Mouse (Mus musculus) limb, embryonic 14.5 days (tissue): ENCODE measurements around the gene Vps26a. TPM values are rescaled to one million over a fixed set of nuclear protein-coding genes. Genes with fewer than 3 reads are reported as not detected.
A peak's percentile ranks its signal among the peaks of the same experiment; 100 is the strongest.

ENCODE experiments used
- ATAC-seq: fragments of 200-750 bp; cut with Nextera tagmentation; 2 replicates; pipeline ENCODE4 v1.8.0; 2017; ENCODE audit warnings: low read depth, moderate number of reproducible peaks, moderate TSS enrichment; ENCODE audit not compliant: low FRiP score
- DNase-seq: peaks from one replicate; pipeline ENCODE4 v3.0.0-alpha.2; 2015; ENCODE audit warnings: low spot score
- H3K27ac ChIP-seq: fragments of 300-500 bp; sonication (generic); replicated peaks from 2 replicates; pipeline ENCODE4 v1.5.1; 2014; ENCODE audit warnings: low read depth, mild to moderate bottlenecking, low read length, moderate library complexity, mixed read lengths
- H3K27me3 ChIP-seq: fragments of 300-500 bp; sonication (generic); 2 replicates; pipeline ENCODE4 v1.6.1; 2014; ENCODE audit warnings: low read length, mixed read lengths; ENCODE audit not compliant: control insufficient read depth, insufficient read depth
- H3K36me3 ChIP-seq: fragments of 300-500 bp; sonication (generic); 2 replicates; pipeline ENCODE4 v1.6.1; 2014; ENCODE audit warnings: mild to moderate bottlenecking, low read length, moderate library complexity, mixed read lengths; ENCODE audit not compliant: control insufficient read depth, insufficient read depth
- H3K4me1 ChIP-seq: fragments of 300-500 bp; sonication (generic); 2 replicates; pipeline ENCODE4 v1.6.1; 2014; ENCODE audit warnings: antibody characterized with exemption, low read length, mixed read lengths; ENCODE audit not compliant: control insufficient read depth, insufficient read depth
- H3K4me2 ChIP-seq: fragments of 300-500 bp; sonication (generic); replicated peaks from 2 replicates; pipeline ENCODE4 v1.6.1; 2014; ENCODE audit warnings: low read depth, mild to moderate bottlenecking, low read length, moderate library complexity; ENCODE audit not compliant: severe bottlenecking
- H3K4me3 ChIP-seq: fragments of 300-500 bp; sonication (generic); replicated peaks from 2 replicates; pipeline ENCODE4 v1.5.1; 2014; ENCODE audit warnings: low read length
- H3K9ac ChIP-seq: fragments of 300-500 bp; sonication (generic); 2 replicates; pipeline ENCODE4 v1.6.1; 2014; ENCODE audit warnings: mild to moderate bottlenecking, low read depth, low read length, moderate library complexity; ENCODE audit not compliant: severe bottlenecking
- H3K9me3 ChIP-seq: fragments of 300-500 bp; sonication (generic); 2 replicates; pipeline ENCODE4 v1.6.1; 2016; ENCODE audit warnings: low read length; ENCODE audit not compliant: control insufficient read depth
- POLR2A ChIP-seq: fragments of 200-500 bp; IDR thresholded peaks from 2 replicates; pipeline ENCODE4 v1.8.0; 2012; ENCODE audit warnings: inconsistent platforms, mild to moderate bottlenecking, moderate library complexity, borderline replicate concordance; ENCODE audit not compliant: insufficient read depth, insufficient read length; ENCODE audit errors: extremely low read depth
- WGBS: fragments of 180-500 bp; shearing (Covaris S2); extraction: QIAGEN DNeasy Blood & Tissue Kit; methylation state at CpG from one replicate; pipeline ENCODE4 v1.1.7; 2014; 5-methylcytosine and 5-hydroxymethylcytosine counted together
- polyA plus RNA-seq, 2 experiments: library from polyadenylated mRNA; depleted of rRNA in 1 of 2; stranded (reverse) in 1 of 2; unstranded in 1 of 2; fragments of >200 nt; fragmentation: Nextera tagmentation in 1 of 2; extraction: Ambion mirVana in 1 of 2; gene quantifications; 2 replicates each; pipeline versions ENCODE4 v1.2.1 to v1.2.3; 2012 to 2014

The Vps26a gene
- polyA plus RNA-seq, 2 experiments: 29.2 to 67.1 TPM

DNA sequence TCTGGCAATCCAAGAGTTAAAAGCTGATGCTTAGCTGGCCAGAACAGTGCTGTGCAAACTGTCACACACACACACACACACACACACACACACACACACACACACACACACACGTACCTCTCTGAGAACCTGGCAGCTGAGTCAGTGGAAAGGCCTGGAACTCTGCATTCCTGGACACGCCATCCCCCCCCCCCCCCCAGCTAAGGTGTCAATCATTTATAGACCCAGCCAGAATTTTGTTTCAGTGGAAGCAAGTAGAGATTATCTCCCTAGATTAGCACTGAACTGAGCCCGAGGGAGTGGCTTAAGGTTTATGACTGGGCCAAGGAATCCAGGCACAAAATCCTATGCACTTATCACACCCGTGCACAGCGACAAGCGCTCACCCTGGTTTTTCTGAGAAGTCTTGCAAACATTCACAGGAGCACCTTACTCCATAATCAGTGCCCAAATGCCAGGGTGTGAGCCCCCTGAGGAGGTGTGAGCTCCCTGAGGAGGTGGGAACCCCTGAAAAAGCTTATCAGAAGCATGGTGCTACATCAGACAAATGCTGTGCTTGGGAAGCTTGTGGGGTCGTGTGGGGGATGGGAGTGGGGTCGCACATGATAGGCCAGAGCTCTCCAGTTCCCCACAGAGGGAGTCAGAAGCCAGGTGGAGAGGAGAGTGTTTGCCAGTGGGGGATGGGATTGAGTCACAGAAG lies 73.5 kb downstream of the Vps26a start:
- Histone ChIP-seq H3K36me3 (no peaks in the 10 kb centered on the region), H3K4me3 (no peak overlapping the region), H3K9ac (no peak overlapping the region), H3K27me3 (no peaks in the 10 kb centered on the region), H3K4me2 (no peak overlapping the region), H3K4me1 (0 out of 2 replicates have a peak, but pooled peaks cover 4% of the 10 kb centered on the region), H3K9me3 (no peaks in the 10 kb centered on the region), H3K27ac (no peak overlapping the region)
- no peak for ATAC-seq
- DNase-seq: no peak
- WGBS: 8% methylated on average over 8 of the region's 8 CpGs
- TF ChIP-seq POLR2A: no peak

DNA sequence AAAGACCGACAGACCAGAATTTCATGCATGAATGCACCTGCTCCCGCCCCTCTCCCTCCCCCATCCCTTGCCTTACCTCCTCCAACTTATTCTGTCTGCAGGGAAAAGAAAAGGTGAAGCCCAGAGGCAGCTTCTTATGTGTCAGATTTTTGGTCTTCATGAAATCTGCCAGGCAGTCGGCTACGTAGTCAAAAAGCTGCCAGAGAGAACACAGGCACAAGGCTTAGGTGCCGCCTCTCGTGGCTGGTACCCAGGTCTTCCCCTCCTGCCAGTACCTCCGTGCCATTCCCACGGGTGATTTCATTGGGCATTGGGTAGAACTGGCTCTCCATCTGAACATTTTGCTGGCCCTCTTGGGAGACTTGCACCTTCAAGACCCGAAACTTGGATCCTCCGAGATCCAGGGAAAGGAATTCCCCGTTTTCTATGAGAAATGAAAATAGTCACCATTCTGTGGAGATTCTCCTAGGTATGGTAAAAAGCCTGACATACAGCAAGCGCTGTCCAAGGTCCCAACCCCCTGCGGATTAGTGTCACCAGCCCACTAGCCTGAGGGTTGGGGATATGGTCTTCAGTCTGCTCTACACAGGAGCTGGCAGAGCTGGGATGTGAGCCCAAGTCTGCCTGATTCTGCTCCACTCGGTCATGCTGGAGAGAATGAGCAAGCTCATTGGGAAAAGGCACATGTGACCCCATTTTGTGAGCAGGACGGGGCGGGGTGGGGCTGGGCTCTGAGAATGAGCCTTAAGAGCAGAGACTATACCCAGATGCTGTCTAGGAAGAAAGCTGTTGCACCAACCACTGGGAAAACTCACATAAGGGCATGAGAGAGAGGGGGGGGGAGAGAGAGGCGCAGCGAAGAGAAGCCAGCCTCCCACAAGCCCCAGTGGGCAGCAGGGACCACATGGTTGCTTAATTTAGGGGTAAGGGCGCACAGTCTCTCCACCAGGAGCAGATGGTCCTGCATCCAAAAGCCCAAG lies 74.9 kb downstream of the Vps26a start:
- H3K4me1 ChIP-seq: 0 out of 2 replicates have a peak, but pooled peaks cover 4% of the 10 kb centered on the region
- no peaks in the 10 kb centered on the region for H3K27me3 ChIP-seq
- H3K4me2 ChIP-seq: no peak overlapping the region
- no peaks in the 10 kb centered on the region for H3K9me3 ChIP-seq
- DNase-seq (no peak), ATAC-seq (no peak)
- no peak overlapping the region for H3K9ac ChIP-seq
- no peak overlapping the region for H3K4me3 ChIP-seq
- H3K27ac ChIP-seq: no peak overlapping the region
- H3K36me3 ChIP-seq: no peaks in the 10 kb centered on the region
- 62% methylated on average over 19 of the region's 19 CpGs for WGBS
- no peak for TF ChIP-seq POLR2A

DNA sequence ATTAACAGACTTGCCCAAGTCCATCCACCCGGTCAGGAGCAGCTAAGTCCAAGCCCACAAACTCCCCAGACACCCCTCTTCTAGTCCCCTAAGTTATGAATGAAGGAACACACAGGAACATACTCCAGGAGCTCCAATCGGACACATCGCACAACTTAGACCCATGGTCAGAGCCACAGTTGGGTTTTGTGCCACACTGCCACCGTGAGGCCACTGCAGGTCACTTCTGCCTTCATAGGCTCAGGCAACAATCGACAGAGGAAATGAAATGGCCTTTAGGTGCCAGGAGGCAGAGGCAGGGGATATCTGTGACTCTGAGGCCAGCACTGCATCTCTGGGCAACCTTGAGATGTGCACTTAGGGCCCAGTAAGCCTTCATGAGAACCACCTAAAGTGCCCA lies 75.7 kb downstream of the Vps26a start:
- H3K9ac ChIP-seq: no peak overlapping the region
- no peak for TF ChIP-seq POLR2A
- H3K27ac ChIP-seq: no peak overlapping the region
- DNase-seq (peak; percentile 52), ATAC-seq (0 out of 2 replicates have a peak, but pooled peaks have one; percentile 57)
- no peak overlapping the region for H3K4me2 ChIP-seq
- no peaks in the 10 kb centered on the region for H3K9me3 ChIP-seq
- no peak overlapping the region for H3K4me3 ChIP-seq
- no peaks in the 10 kb centered on the region for H3K36me3 ChIP-seq
- WGBS: 14% methylated on average over 5 of the region's 5 CpGs
- 0 out of 2 replicates have a peak, but pooled peaks cover 4% of the 10 kb centered on the region for H3K4me1 ChIP-seq
- H3K27me3 ChIP-seq: no peaks in the 10 kb centered on the region

Other genes starting within 250 kb of the Vps26a start
- 0.03 TPM in 1 of 2 replicates, not detected in the other for gene Tacr2, start 234.4 kb downstream of the Vps26a start, polyA plus RNA-seq (2012; rRNA removed)
- gene Tacr2, start 234.4 kb downstream of the Vps26a start, polyA plus RNA-seq (2014; fragmentation: Nextera tagmentation; extraction: Ambion mirVana): not detected in 2 replicates
- 30.7 and 32.1 TPM in 2 replicates for gene Hk1, start 106.9 kb downstream of the Vps26a start, polyA plus RNA-seq (2012; rRNA removed)
- 29.2 and 29.3 TPM in 2 replicates for gene Hk1, start 106.9 kb downstream of the Vps26a start, polyA plus RNA-seq (2014; fragmentation: Nextera tagmentation; extraction: Ambion mirVana)
- gene Hkdc1, start 64.3 kb downstream of the Vps26a start, polyA plus RNA-seq (2012; rRNA removed): 2.3 and 3.3 TPM in 2 replicates
- gene Hkdc1, start 64.3 kb downstream of the Vps26a start, polyA plus RNA-seq (2014; fragmentation: Nextera tagmentation; extraction: Ambion mirVana): 1.1 and 2.4 TPM in 2 replicates
- gene 4930507D05Rik, start 37.3 kb downstream of the Vps26a start, polyA plus RNA-seq (2012; rRNA removed): 0.33 TPM in 2 replicates
- gene 4930507D05Rik, start 37.3 kb downstream of the Vps26a start, polyA plus RNA-seq (2014; fragmentation: Nextera tagmentation; extraction: Ambion mirVana): 0.29 and 0.39 TPM in 2 replicates
- gene Supv3l1, start 37.1 kb downstream of the Vps26a start, polyA plus RNA-seq (2012; rRNA removed): 28.7 and 30.8 TPM in 2 replicates
- 24.2 and 25.5 TPM in 2 replicates for gene Supv3l1, start 37.1 kb downstream of the Vps26a start, polyA plus RNA-seq (2014; fragmentation: Nextera tagmentation; extraction: Ambion mirVana)
- gene Srgn, start 40.6 kb upstream of the Vps26a start, polyA plus RNA-seq (2012; rRNA removed): 11.2 and 14.7 TPM in 2 replicates
- 35.3 and 49.4 TPM in 2 replicates for gene Srgn, start 40.6 kb upstream of the Vps26a start, polyA plus RNA-seq (2014; fragmentation: Nextera tagmentation; extraction: Ambion mirVana)
- gene Kif1bp, start 91.7 kb upstream of the Vps26a start, polyA plus RNA-seq (2012; rRNA removed): 35.1 and 36.1 TPM in 2 replicates
- 44.6 and 46.1 TPM in 2 replicates for gene Kif1bp, start 91.7 kb upstream of the Vps26a start, polyA plus RNA-seq (2014; fragmentation: Nextera tagmentation; extraction: Ambion mirVana)
- gene Ddx21, start 115.5 kb upstream of the Vps26a start, polyA plus RNA-seq (2012; rRNA removed): 35.3 and 43.5 TPM in 2 replicates
- 26.0 and 26.8 TPM in 2 replicates for gene Ddx21, start 115.5 kb upstream of the Vps26a start, polyA plus RNA-seq (2014; fragmentation: Nextera tagmentation; extraction: Ambion mirVana)
- 83.4 and 120 TPM in 2 replicates for gene Ddx50, start 164.4 kb upstream of the Vps26a start, polyA plus RNA-seq (2012; rRNA removed)
- 165 and 176 TPM in 2 replicates for gene Ddx50, start 164.4 kb upstream of the Vps26a start, polyA plus RNA-seq (2014; fragmentation: Nextera tagmentation; extraction: Ambion mirVana)
- 0.46 and 0.65 TPM in 2 replicates for gene Stox1, start 239.3 kb upstream of the Vps26a start, polyA plus RNA-seq (2012; rRNA removed)
- 0.63 and 0.72 TPM in 2 replicates for gene Stox1, start 239.3 kb upstream of the Vps26a start, polyA plus RNA-seq (2014; fragmentation: Nextera tagmentation; extraction: Ambion mirVana)